Mouse (Mus musculus): ENCODE results near the gene Cubn.

The Cubn gene

GRCm38 (mm10) chr2:13234796-13235195, 256.8 kb downstream of the Cubn start:
- DNase-seq (ENCODE audit: low spot score) = no peak

GRCm38 (mm10) chr2:13233902-13234301, 257.7 kb downstream of the Cubn start:
- DNase-seq (ENCODE audit: low spot score) = no peak

GRCm38 (mm10) chr2:13233254-13233835, 258.3 kb downstream of the Cubn start:
- DNase-seq (ENCODE audit: low spot score) = peak; percentile 12

GRCm38 (mm10) chr2:13232305-13232704, 259.3 kb downstream of the Cubn start:
- no peak for DNase-seq (ENCODE audit: low spot score)

- DNase-seq (ENCODE audit: low spot score) = no peak
Measured at GRCm38 (mm10) chr2:13229686-13230085, 261.9 kb downstream of the Cubn start.

Measured in T-cell, adult 2 months (primary cell).